Mouse (Mus musculus): ENCODE measurements at regions not wholly inside any gene's neighbourhood (a gene's known extent, or its start where the extent isn't known, plus 50 kb on each side); places are given as distances from the start of the nearest gene placed in this dataset.
A peak's percentile ranks its signal among the peaks of the same experiment; 100 is the strongest.

- no peak for DNase-seq (ENCODE audit: low spot score in 2 of 2)
These were observed 51.5 kb upstream of the Ryk start for GRCm38 (mm10) chr9:102782926-102783850.

- DNase-seq (ENCODE audit: low spot score in 2 of 2): peak; percentile 59 to 92
These were observed 50.2 kb upstream of the Ryk start for GRCm38 (mm10) chr9:102784329-102785026.

Data from left cerebral cortex, adult 8-10 months (tissue).